Mouse (Mus musculus) lung, embryonic 16.5 days (tissue): Measurements from ENCODE around the gene Evpl. TPM values are rescaled to one million over a fixed set of nuclear protein-coding genes. Genes with fewer than 3 reads are reported as not detected.

Experiments
- ATAC-seq: fragments of 200-750 bp; cut with Nextera tagmentation; 2 replicates; pipeline ENCODE4 v1.8.0; 2017; ENCODE audit warnings: low read depth, mild to moderate bottlenecking, moderate library complexity
- H3K27ac ChIP-seq: fragments of 300-500 bp; sonication (generic); 2 replicates; pipeline ENCODE4 v1.5.1; 2014; ENCODE audit warnings: mild to moderate bottlenecking, control low read depth, low read length
- H3K27me3 ChIP-seq: fragments of 300-500 bp; sonication (generic); 2 replicates; pipeline ENCODE4 v1.6.1; 2014; ENCODE audit warnings: low read depth, low read length, mixed read lengths; ENCODE audit not compliant: control insufficient read depth, insufficient read depth
- H3K36me3 ChIP-seq: fragments of 300-500 bp; sonication (generic); 2 replicates; pipeline ENCODE4 v1.6.1; 2014; ENCODE audit warnings: low read length; ENCODE audit not compliant: control insufficient read depth, insufficient read depth
- H3K4me1 ChIP-seq: fragments of 300-500 bp; sonication (generic); replicated peaks from 2 replicates; pipeline ENCODE4 v1.6.1; 2014; ENCODE audit warnings: low read length, mixed read lengths; ENCODE audit not compliant: control insufficient read depth, insufficient read depth
- H3K4me2 ChIP-seq: fragments of 300-500 bp; sonication (generic); 2 replicates; pipeline ENCODE4 v1.6.1; 2014; ENCODE audit warnings: low read depth, low read length, control low read depth
- H3K4me3 ChIP-seq: fragments of 300-500 bp; sonication (generic); 2 replicates; pipeline ENCODE4 v1.5.1; 2014; ENCODE audit warnings: mild to moderate bottlenecking, low read length, control low read depth
- H3K9ac ChIP-seq: fragments of 300-500 bp; sonication (generic); 2 replicates; pipeline ENCODE4 v1.6.1; 2014; ENCODE audit warnings: low read length, control low read depth
- H3K9me3 ChIP-seq: fragments of 300-500 bp; sonication (generic); 2 replicates; pipeline ENCODE4 v1.6.1; 2016; ENCODE audit warnings: low read length; ENCODE audit not compliant: control insufficient read depth
- WGBS: fragments of 180-500 bp; shearing (Covaris S2); extraction: QIAGEN DNeasy Blood & Tissue Kit; methylation state at CpG from one replicate; pipeline ENCODE4 v1.1.7; 2014; 5-methylcytosine and 5-hydroxymethylcytosine counted together
- polyA plus RNA-seq: library from polyadenylated mRNA; unstranded; fragments of >200 nt; fragmentation: Nextera tagmentation; extraction: Ambion mirVana; gene quantifications from 2 replicates; pipeline ENCODE4 v1.2.1, GENCODE M21; 2015

The Evpl gene
- polyA plus RNA-seq, 1 experiment from 2014 or later: 4.4 TPM

DNA sequence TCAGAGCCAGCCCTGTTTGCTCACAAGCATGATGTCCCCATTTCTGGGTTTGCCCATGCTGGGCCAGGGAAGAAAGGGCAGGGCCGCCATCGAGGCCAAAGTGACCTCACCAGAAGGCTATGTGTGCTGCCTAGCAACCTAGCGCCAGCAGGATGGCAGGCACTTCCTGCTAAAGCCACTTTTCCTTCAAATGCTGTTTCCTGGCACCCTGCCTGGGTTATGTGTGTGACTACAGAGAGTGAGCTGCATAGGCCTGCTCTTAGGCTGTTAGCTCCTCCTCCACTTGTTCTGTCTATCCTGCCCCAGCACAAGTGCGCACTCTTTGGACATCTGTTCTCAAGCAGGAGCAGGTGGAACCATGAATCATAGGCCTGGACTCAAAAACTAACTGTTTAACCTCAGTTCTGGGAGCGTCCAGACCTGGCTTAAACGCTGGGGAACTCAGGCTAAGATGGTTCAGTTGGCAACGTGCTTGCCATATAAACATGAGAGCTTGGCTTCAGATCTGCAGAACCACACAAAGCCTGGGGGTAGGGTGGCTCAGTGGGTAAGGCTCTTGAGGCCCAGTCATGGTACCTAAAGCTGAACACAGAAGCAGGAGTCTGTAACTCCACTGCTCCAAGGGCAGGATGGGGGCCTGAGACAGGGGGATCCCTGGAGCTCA is 19.0 kb downstream of the Evpl start:
- 27% methylated on average over 7 of the region's 7 CpGs for WGBS
- Histone ChIP-seq H3K27ac (peak overlapping the region; percentile 97), H3K4me1 (peaks cover 27% of the 10 kb centered on the region), H3K4me2 (peak overlapping the region; percentile 8; the same call in 1 of the 2 replicates), H3K9ac (peak overlapping the region; percentile 25), H3K9me3 (peaks cover 2% of the 10 kb centered on the region; the same call in 1 of the 2 replicates), H3K27me3 (peaks cover 20% of the 10 kb centered on the region), H3K36me3 (0 out of 2 replicates have a peak, but pooled peaks cover 2% of the 10 kb centered on the region), H3K4me3 (no peak overlapping the region)
- ATAC-seq: peak; percentile 93

DNA sequence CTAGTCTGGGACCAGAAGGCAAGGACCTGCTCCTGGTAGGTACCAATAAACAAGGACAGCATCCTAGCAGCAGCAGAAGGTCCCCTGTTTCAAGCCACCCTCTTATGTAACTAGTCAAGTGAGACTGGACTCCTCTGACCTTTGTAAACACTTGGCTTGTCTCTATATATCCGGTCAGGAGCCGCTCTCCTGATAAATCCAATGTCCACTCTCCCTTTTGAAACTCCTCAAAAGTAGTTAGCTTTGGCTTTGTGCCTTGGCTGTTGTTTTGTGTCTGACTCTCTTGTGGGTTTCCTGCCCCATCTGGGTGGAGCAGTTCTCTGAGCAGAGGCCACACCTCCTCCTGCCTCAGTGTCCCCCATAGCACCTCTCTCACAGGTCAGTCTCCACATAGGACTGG is 19.6 kb downstream of the Evpl start:
- H3K4me1 ChIP-seq: peaks cover 27% of the 10 kb centered on the region
- 0 out of 2 replicates have a peak, but pooled peaks cover 2% of the 10 kb centered on the region for H3K36me3 ChIP-seq
- ATAC-seq: peak; percentile 1; the same call in 1 of the 2 replicates
- H3K27ac ChIP-seq: peak overlapping the region; percentile 97
- no peak overlapping the region for H3K4me3 ChIP-seq
- peaks cover 14% of the 10 kb centered on the region for H3K27me3 ChIP-seq
- H3K9ac ChIP-seq: peak overlapping the region; percentile 25
- no peak overlapping the region; the same call in 1 of the 2 replicates for H3K4me2 ChIP-seq
- H3K9me3 ChIP-seq: peaks cover 2% of the 10 kb centered on the region; the same call in 1 of the 2 replicates
- 16% methylated on average over 2 of the region's 2 CpGs for WGBS

- Histone ChIP-seq H3K27ac (no peak overlapping the region), H3K4me3 (no peak overlapping the region), H3K9ac (no peak overlapping the region), H3K4me1 (peaks cover 21% of the 10 kb centered on the region), H3K9me3 (no peaks in the 10 kb centered on the region; the same call in 1 of the 2 replicates), H3K36me3 (no peaks in the 10 kb centered on the region), H3K27me3 (no peaks in the 10 kb centered on the region; the same call in 1 of the 2 replicates), H3K4me2 (no peak overlapping the region)
- 69% methylated on average over 11 of the region's 11 CpGs for WGBS
- ATAC-seq: no peak
Measured at GRCm38 (mm10) chr11:116216549-116216948, 21.3 kb downstream of the Evpl start.

DNA sequence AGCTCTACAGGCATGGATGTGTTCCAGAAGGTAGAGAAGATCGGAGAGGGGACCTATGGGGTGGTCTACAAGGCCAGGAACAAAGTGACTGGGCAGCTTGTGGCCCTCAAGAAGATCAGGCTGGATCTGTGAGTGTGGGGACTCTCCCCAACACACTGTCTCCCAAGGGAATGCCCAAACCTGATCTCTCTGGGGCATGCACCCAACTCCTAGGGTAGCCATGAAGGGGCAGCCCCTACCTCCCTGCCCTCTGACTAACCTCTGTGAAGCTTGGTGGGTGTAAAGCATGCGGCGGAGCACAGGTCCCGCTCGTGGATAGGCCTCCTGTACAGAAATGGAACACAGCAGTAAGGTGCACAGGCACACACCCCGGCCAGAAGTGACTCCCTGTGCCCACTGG is 21.9 kb downstream of the Evpl start:
- Histone ChIP-seq H3K4me1 (peaks cover 21% of the 10 kb centered on the region), H3K4me2 (no peak overlapping the region), H3K27me3 (no peaks in the 10 kb centered on the region; the same call in 1 of the 2 replicates), H3K9me3 (no peaks in the 10 kb centered on the region), H3K36me3 (no peaks in the 10 kb centered on the region), H3K9ac (no peak overlapping the region), H3K27ac (no peak overlapping the region), H3K4me3 (no peak overlapping the region)
- WGBS: 80% methylated on average over 6 of the region's 6 CpGs
- ATAC-seq: no peak

- no peaks in the 10 kb centered on the region for H3K36me3 ChIP-seq
- H3K9me3 ChIP-seq: no peaks in the 10 kb centered on the region
- 78% methylated on average over 7 of the region's 7 CpGs for WGBS
- peaks cover 21% of the 10 kb centered on the region for H3K4me1 ChIP-seq
- ATAC-seq: no peak
- H3K4me2 ChIP-seq: no peak overlapping the region
- no peak overlapping the region for H3K27ac ChIP-seq
- H3K9ac ChIP-seq: no peak overlapping the region
- no peaks in the 10 kb centered on the region for H3K27me3 ChIP-seq
- H3K4me3 ChIP-seq: no peak overlapping the region
Measured at GRCm38 (mm10) chr11:116215181-116215580, 22.7 kb downstream of the Evpl start.

DNA sequence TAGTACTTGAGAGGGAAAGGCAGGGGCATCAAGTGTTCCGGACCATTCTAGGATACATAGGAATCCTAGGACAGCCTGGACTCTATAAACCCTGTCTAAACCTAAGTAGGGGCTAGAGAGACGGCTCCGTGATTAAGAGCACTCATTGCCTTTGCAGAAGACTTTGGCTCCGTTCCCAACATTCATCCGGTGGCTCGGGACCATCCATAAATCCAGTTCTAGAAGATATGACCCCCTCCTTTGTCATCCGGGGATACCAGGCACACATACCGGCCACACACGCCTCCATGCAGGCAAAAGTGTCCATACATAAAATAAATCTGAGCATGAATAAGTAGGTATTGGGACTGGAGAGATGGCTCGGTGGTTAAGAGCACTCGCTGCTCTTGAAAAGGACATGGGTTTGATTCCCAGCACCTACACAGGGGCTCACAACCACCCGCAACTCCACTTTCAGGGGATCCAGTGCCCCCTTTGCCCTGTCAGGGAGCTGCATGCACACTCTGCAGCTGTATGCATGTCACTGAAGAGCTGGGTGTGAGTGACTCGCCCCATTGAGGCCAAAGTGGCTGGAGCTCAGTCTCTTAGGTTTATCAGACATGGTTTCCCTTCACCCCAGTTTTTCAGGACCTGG is 23.9 kb downstream of the Evpl start:
- no peak overlapping the region for H3K27ac ChIP-seq
- ATAC-seq: no peak
- no peak overlapping the region for H3K4me2 ChIP-seq
- H3K27me3 ChIP-seq: no peaks in the 10 kb centered on the region
- no peaks in the 10 kb centered on the region for H3K9me3 ChIP-seq
- no peaks in the 10 kb centered on the region for H3K36me3 ChIP-seq
- H3K4me3 ChIP-seq: no peak overlapping the region
- peaks cover 12% of the 10 kb centered on the region for H3K4me1 ChIP-seq
- 67% methylated on average over 13 of the region's 13 CpGs for WGBS
- H3K9ac ChIP-seq: no peak overlapping the region

DNA sequence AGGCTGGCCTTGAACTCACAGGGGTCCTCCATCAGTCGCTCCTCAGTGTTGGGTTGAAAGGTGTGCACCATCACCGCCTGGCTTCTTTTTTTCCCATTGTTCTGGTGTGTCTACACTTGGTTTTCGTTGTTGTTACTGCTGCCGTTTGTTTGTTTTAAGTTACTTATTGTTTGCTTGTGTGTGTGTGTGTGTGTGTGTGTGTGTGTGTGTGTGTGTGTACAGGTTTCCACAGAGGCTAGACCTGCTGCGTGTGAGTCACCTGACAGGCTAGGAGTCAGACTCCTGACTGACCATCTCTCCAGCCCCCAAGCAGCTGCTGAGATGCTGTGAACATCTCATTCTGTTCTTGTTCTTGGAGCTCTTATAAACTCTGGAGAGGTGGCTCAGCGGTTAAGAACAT is 25.0 kb downstream of the Evpl start:
- H3K27ac ChIP-seq: no peak overlapping the region
- 82% methylated on average over 6 of the region's 6 CpGs for WGBS
- peaks cover 6% of the 10 kb centered on the region; the same call in 1 of the 2 replicates for H3K4me1 ChIP-seq
- H3K27me3 ChIP-seq: no peaks in the 10 kb centered on the region
- H3K9ac ChIP-seq: no peak overlapping the region
- ATAC-seq: no peak
- no peaks in the 10 kb centered on the region for H3K9me3 ChIP-seq
- no peaks in the 10 kb centered on the region for H3K36me3 ChIP-seq
- no peak overlapping the region for H3K4me3 ChIP-seq
- H3K4me2 ChIP-seq: no peak overlapping the region

GRCm38 (mm10) chr11:116210696-116211095 is 27.2 kb downstream of the Evpl start:
- Histone ChIP-seq H3K4me2 (no peak overlapping the region), H3K9ac (no peak overlapping the region), H3K27ac (no peak overlapping the region), H3K4me1 (no peaks in the 10 kb centered on the region), H3K9me3 (no peaks in the 10 kb centered on the region), H3K27me3 (no peaks in the 10 kb centered on the region), H3K4me3 (no peak overlapping the region), H3K36me3 (peaks cover 7% of the 10 kb centered on the region; the same call in 1 of the 2 replicates)
- 47% methylated on average over 5 of the region's 5 CpGs for whole genome bisulfite sequencing
- ATAC-seq: no peak

DNA sequence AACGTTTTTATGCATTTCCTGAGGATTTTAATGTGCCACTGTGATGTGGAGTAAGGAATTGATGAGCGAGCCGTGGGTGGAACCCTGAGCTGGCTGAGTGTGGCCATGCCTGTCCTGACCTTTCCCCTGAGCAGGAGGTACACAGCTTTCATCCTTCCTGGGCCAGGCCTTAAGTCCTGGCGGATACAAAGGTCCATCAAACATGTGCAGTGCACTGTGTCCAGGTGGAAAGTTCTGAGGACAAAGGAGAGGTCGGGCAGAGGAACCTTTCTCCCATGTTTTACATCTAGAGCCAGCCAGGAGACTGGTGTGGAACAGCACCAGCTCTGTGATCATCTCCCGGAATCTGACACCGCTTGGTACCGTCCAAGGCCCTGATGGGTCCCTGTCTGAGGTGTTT is 28.6 kb downstream of the Evpl start:
- Histone ChIP-seq H3K27me3 (no peaks in the 10 kb centered on the region), H3K9me3 (no peaks in the 10 kb centered on the region), H3K4me3 (no peak overlapping the region), H3K4me2 (no peak overlapping the region), H3K4me1 (no peaks in the 10 kb centered on the region), H3K9ac (no peak overlapping the region), H3K36me3 (peaks cover 10% of the 10 kb centered on the region), H3K27ac (no peak overlapping the region)
- WGBS: 69% methylated on average over 8 of the region's 8 CpGs
- ATAC-seq: no peak
